Mouse (Mus musculus) erythroblast, embryonic 14.5 days (primary cell): ENCODE measurements around the gene Zfp46. TPM values are rescaled to one million over a fixed set of nuclear protein-coding genes. Genes with fewer than 3 reads are reported as not detected.

ENCODE experiments used
- H3K27me3 ChIP-seq: 2 replicates; pipeline ENCODE4 v1.6.1; 2012; ENCODE audit warnings: inconsistent platforms; ENCODE audit not compliant: control insufficient read depth
- H3K36me3 ChIP-seq: 2 replicates; pipeline ENCODE4 v1.6.1; 2012; ENCODE audit warnings: mild to moderate bottlenecking, inconsistent platforms; ENCODE audit not compliant: control insufficient read depth
- H3K4me1 ChIP-seq: 2 replicates; pipeline ENCODE4 v1.6.1; 2012; ENCODE audit warnings: inconsistent platforms; ENCODE audit not compliant: control insufficient read depth
- H3K4me3 ChIP-seq: replicated peaks from 2 replicates; pipeline ENCODE3; 2012; ENCODE audit warnings: moderate library complexity, mild to moderate bottlenecking, inconsistent platforms
- H3K9me3 ChIP-seq: 2 replicates; pipeline ENCODE4 v1.6.1; 2012; ENCODE audit warnings: low read length, inconsistent platforms, mixed read lengths; ENCODE audit not compliant: control insufficient read depth
- GATA1 ChIP-seq: IDR thresholded peaks from 2 replicates; pipeline ENCODE4 v1.6.1; 2012; ENCODE audit warnings: low read length, inconsistent platforms, mixed read lengths
- TAL1 ChIP-seq: IDR thresholded peaks from 3 replicates; pipeline ENCODE4 v1.6.1; 2012; ENCODE audit warnings: low read length, inconsistent platforms, mixed read lengths
- polyA plus RNA-seq: library from polyadenylated mRNA; stranded (reverse); fragments of >175 nt; gene quantifications from 2 replicates; pipeline ENCODE4 v1.2.3, GENCODE M21; 2012

Zfp46 gene
- polyA plus RNA-seq, 1 experiment: 0.27 TPM

GRCm38 (mm10) chr4:136246568-136246969, 37.9 kb upstream of the Zfp46 start:
- Histone ChIP-seq H3K4me1 (no peaks in the 10 kb centered on the region), H3K36me3 (no peaks in the 10 kb centered on the region; the same call in 1 of the 2 replicates), H3K4me3 (no peak overlapping the region), H3K9me3 (no peaks in the 10 kb centered on the region), H3K27me3 (peaks cover 80% of the 10 kb centered on the region)
- TF ChIP-seq GATA1 (no peak), TAL1 (no peak)

GRCm38 (mm10) chr4:136247386-136247728, 37.1 kb upstream of the Zfp46 start:
- peaks cover 84% of the 10 kb centered on the region for H3K27me3 ChIP-seq

GRCm38 (mm10) chr4:136247729-136248463, 36.6 kb upstream of the Zfp46 start, which contains the start of gene Tcea3:
TSS of gene Tcea3 (plus strand) at chr4:136247729.
- H3K9me3 ChIP-seq: no peaks in the 10 kb centered on the region
- TF ChIP-seq GATA1: no peak
- no peak for TF ChIP-seq TAL1
- H3K27me3 ChIP-seq: peaks cover 82% of the 10 kb centered on the region
- no peaks in the 10 kb centered on the region for H3K4me1 ChIP-seq
- H3K4me3 ChIP-seq: peak within 1 kb of the TSS; percentile 50
- no peaks in the 10 kb centered on the region; the same call in 1 of the 2 replicates for H3K36me3 ChIP-seq

More at GRCm38 (mm10) chr4:136247386-136247728, 37.1 kb upstream of the Zfp46 start:
- Histone ChIP-seq H3K9me3 (no peaks in the 10 kb centered on the region), H3K4me1 (no peaks in the 10 kb centered on the region), H3K4me3 (no peak overlapping the region), H3K36me3 (no peaks in the 10 kb centered on the region; the same call in 1 of the 2 replicates)
- no peak for TF ChIP-seq GATA1
- no peak for TF ChIP-seq TAL1

- Histone ChIP-seq H3K27me3 (peaks cover 78% of the 10 kb centered on the region), H3K4me1 (no peaks in the 10 kb centered on the region), H3K4me3 (peak overlapping the region; percentile 50), H3K36me3 (no peaks in the 10 kb centered on the region; the same call in 1 of the 2 replicates), H3K9me3 (no peaks in the 10 kb centered on the region)
- no peak for TF ChIP-seq GATA1
- no peak for TF ChIP-seq TAL1
These were observed 35.8 kb upstream of the Zfp46 start for GRCm38 (mm10) chr4:136248464-136249331.

- no peak for TF ChIP-seq GATA1
- TF ChIP-seq TAL1: no peak
These were observed 35.2 kb upstream of the Zfp46 start for GRCm38 (mm10) chr4:136249332-136249647.

GRCm38 (mm10) chr4:136249780-136250179, 34.7 kb upstream of the Zfp46 start:
- H3K4me3 ChIP-seq: no peak overlapping the region
- no peaks in the 10 kb centered on the region for H3K36me3 ChIP-seq
- TF ChIP-seq GATA1 (no peak), TAL1 (no peak)
- H3K4me1 ChIP-seq: no peaks in the 10 kb centered on the region
- H3K27me3 ChIP-seq: peaks cover 67% of the 10 kb centered on the region
- no peaks in the 10 kb centered on the region for H3K9me3 ChIP-seq

More at GRCm38 (mm10) chr4:136249332-136249647, 35.2 kb upstream of the Zfp46 start:
- Histone ChIP-seq H3K9me3 (no peaks in the 10 kb centered on the region), H3K4me3 (no peak overlapping the region), H3K36me3 (no peaks in the 10 kb centered on the region), H3K27me3 (peaks cover 72% of the 10 kb centered on the region), H3K4me1 (no peaks in the 10 kb centered on the region)

GRCm38 (mm10) chr4:136255919-136256318, 28.6 kb upstream of the Zfp46 start:
- peaks cover 21% of the 10 kb centered on the region for H3K27me3 ChIP-seq
- TF ChIP-seq TAL1: no peak
- no peak for TF ChIP-seq GATA1
- H3K36me3 ChIP-seq: no peaks in the 10 kb centered on the region; the same call in 1 of the 2 replicates
- no peaks in the 10 kb centered on the region for H3K9me3 ChIP-seq
- H3K4me1 ChIP-seq: peaks cover 4% of the 10 kb centered on the region
- H3K4me3 ChIP-seq: no peak overlapping the region

GRCm38 (mm10) chr4:136256696-136257095, 27.8 kb upstream of the Zfp46 start:
- peaks cover 17% of the 10 kb centered on the region for H3K27me3 ChIP-seq
- H3K4me3 ChIP-seq: no peak overlapping the region
- TF ChIP-seq GATA1 (no peak), TAL1 (no peak)
- peaks cover 4% of the 10 kb centered on the region for H3K4me1 ChIP-seq
- no peaks in the 10 kb centered on the region for H3K9me3 ChIP-seq
- H3K36me3 ChIP-seq: no peaks in the 10 kb centered on the region; the same call in 1 of the 2 replicates

GRCm38 (mm10) chr4:136259916-136260315, 24.6 kb upstream of the Zfp46 start:
- no peak for TF ChIP-seq GATA1
- no peak for TF ChIP-seq TAL1
- H3K36me3 ChIP-seq: no peaks in the 10 kb centered on the region; the same call in 1 of the 2 replicates
- H3K4me1 ChIP-seq: peaks cover 4% of the 10 kb centered on the region
- no peak overlapping the region for H3K4me3 ChIP-seq
- H3K27me3 ChIP-seq: peaks cover 14% of the 10 kb centered on the region
- no peaks in the 10 kb centered on the region for H3K9me3 ChIP-seq
